Mouse (Mus musculus): ENCODE data around the gene Teddm1a. TPM values are rescaled to one million over a fixed set of nuclear protein-coding genes. Genes with fewer than 3 reads are reported as not detected.

Gene Teddm1a
- polyA plus RNA-seq, 1 experiment from 2014 or later = not detected

Small RNA genes within 50 kb of the gene (microRNA-seq; reads per million reads assigned to microRNA genes)
- 11.1 reads per million, percentile 30 among the genes with 10 or more reads in this experiment for gene Mir8114

Other genes with a start within 250 kb of the Teddm1a start
- 0.16 and 0.31 TPM in 2 replicates for gene Rgs8, start 238.7 kb upstream of the Teddm1a start, polyA plus RNA-seq (2015; fragmentation: Nextera tagmentation; extraction: Ambion mirVana)
- 4.5 and 5.0 TPM in 2 replicates for gene Rgs16, start 151.4 kb upstream of the Teddm1a start, polyA plus RNA-seq (2015; fragmentation: Nextera tagmentation; extraction: Ambion mirVana)
- gene Rnasel, start 142.3 kb upstream of the Teddm1a start, polyA plus RNA-seq (2015; fragmentation: Nextera tagmentation; extraction: Ambion mirVana) = 10.7 and 12.4 TPM in 2 replicates
- gene Rgsl1, start 47.6 kb upstream of the Teddm1a start, polyA plus RNA-seq (2015; fragmentation: Nextera tagmentation; extraction: Ambion mirVana) = not detected in 2 replicates
- gene Teddm1b, start 17.4 kb upstream of the Teddm1a start, polyA plus RNA-seq (2015; fragmentation: Nextera tagmentation; extraction: Ambion mirVana) = 0.39 and 0.40 TPM in 2 replicates
- 159 and 176 TPM in 2 replicates for gene Glul, start 8.2 kb downstream of the Teddm1a start, polyA plus RNA-seq (2015; fragmentation: Nextera tagmentation; extraction: Ambion mirVana)
- gene Teddm2, start 8.5 kb downstream of the Teddm1a start, polyA plus RNA-seq (2015; fragmentation: Nextera tagmentation; extraction: Ambion mirVana) = 0.58 and 0.67 TPM in 2 replicates

Measured in kidney, embryonic 16.5 days (tissue).